Mouse (Mus musculus): ENCODE measurements around the gene Rhot2. TPM values are rescaled to one million over a fixed set of nuclear protein-coding genes. Genes with fewer than 3 reads are reported as not detected.
A peak's percentile ranks its signal among the peaks of the same experiment; 100 is the strongest.

Rhot2 gene
- polyA plus RNA-seq, 1 experiment = 48.3 TPM

GRCm38 (mm10) chr17:25881691-25882090, 37.0 kb upstream of the Rhot2 start:
- Histone ChIP-seq H3K27me3 (ENCODE audit: control insufficient read depth, insufficient read depth, insufficient read length) (no peaks in the 10 kb centered on the region), H3ac (ENCODE audit: control insufficient read depth, insufficient read length) (no peak overlapping the region), H3K4me3 (no peak overlapping the region), H3K79me2 (ENCODE audit: control insufficient read depth, insufficient read depth) (no peaks in the 10 kb centered on the region), H3K4me2 (ENCODE audit: low read depth) (no peak overlapping the region), H3K36me3 (ENCODE audit: control insufficient read depth, insufficient read depth) (no peaks in the 10 kb centered on the region)
- TF ChIP-seq SRF (IDR thresholded peaks at IDR 0.05; ENCODE audit: control insufficient read depth, insufficient read length, low read depth) (no peak), MAX (IDR thresholded peaks at IDR 0.05; ENCODE audit: low read depth) (no peak), MYOG (IDR thresholded peaks at IDR 0.05; ENCODE audit: control insufficient read depth in 1 of 3, insufficient read depth in 1 of 3, insufficient read length in 2 of 3, low read depth in 2 of 3) (no peak), E2F4 (IDR thresholded peaks at IDR 0.05; ENCODE audit: insufficient read depth) (no peak), REST (IDR thresholded peaks at IDR 0.05; ENCODE audit: insufficient read depth, insufficient read length) (no peak), TCF3 (IDR thresholded peaks at IDR 0.05; ENCODE audit: insufficient read length, low read depth) (no peak), USF1 (IDR thresholded peaks at IDR 0.05; ENCODE audit: low read depth) (no peak), POLR2A (IDR thresholded peaks at IDR 0.05; ENCODE audit: insufficient read length, low read depth) (no peak), MYOD1 (IDR thresholded peaks at IDR 0.05; ENCODE audit: control insufficient read depth in 1 of 3, insufficient read length in 2 of 3, low read depth in 2 of 3) (no peak), CEBPB (IDR thresholded peaks at IDR 0.05; ENCODE audit: insufficient read depth, poor library complexity, severe bottlenecking) (no peak), TCF12 (IDR thresholded peaks at IDR 0.05; ENCODE audit: insufficient read depth, poor library complexity, severe bottlenecking) (no peak), POLR2AphosphoS2 (IDR thresholded peaks at IDR 0.05; ENCODE audit: insufficient read length, low read depth) (no peak)

GRCm38 (mm10) chr17:25880913-25881641, 36.4 kb upstream of the Rhot2 start:
- H3K4me2 ChIP-seq (ENCODE audit: low read depth) = no peak overlapping the region
- peaks cover 3% of the 10 kb centered on the region for H3K79me2 ChIP-seq (ENCODE audit: control insufficient read depth, insufficient read depth)
- H3K36me3 ChIP-seq (ENCODE audit: control insufficient read depth, insufficient read depth) = no peaks in the 10 kb centered on the region

GRCm38 (mm10) chr17:25880196-25880910, 35.7 kb upstream of the Rhot2 start, which contains the start of gene Wfikkn1:
Wfikkn1 (minus strand) TSS chr17:25880858.
- Histone ChIP-seq H3ac (ENCODE audit: control insufficient read depth, insufficient read length) (no peak within 1 kb of the TSS), H3K36me3 (ENCODE audit: control insufficient read depth, insufficient read depth) (no peaks in the 10 kb centered on the region)
- TF ChIP-seq POLR2A (IDR thresholded peaks at IDR 0.05; ENCODE audit: insufficient read length, low read depth) = no peak
- no peak for TF ChIP-seq POLR2AphosphoS2 (IDR thresholded peaks at IDR 0.05; ENCODE audit: insufficient read length, low read depth)
- TF ChIP-seq SRF (IDR thresholded peaks at IDR 0.05; ENCODE audit: control insufficient read depth, insufficient read length, low read depth) = no peak
- no peak for TF ChIP-seq TCF3 (IDR thresholded peaks at IDR 0.05; ENCODE audit: insufficient read length, low read depth)
- no peak for TF ChIP-seq E2F4 (IDR thresholded peaks at IDR 0.05; ENCODE audit: insufficient read depth)
- TF ChIP-seq CEBPB (IDR thresholded peaks at IDR 0.05; ENCODE audit: insufficient read depth, poor library complexity, severe bottlenecking) = no peak

More at GRCm38 (mm10) chr17:25880913-25881641, 36.4 kb upstream of the Rhot2 start:
- TF ChIP-seq MYOG (IDR thresholded peaks at IDR 0.05; ENCODE audit: control insufficient read depth in 1 of 3, insufficient read depth in 1 of 3, insufficient read length in 2 of 3, low read depth in 2 of 3) (no peak), POLR2A (IDR thresholded peaks at IDR 0.05; ENCODE audit: insufficient read length, low read depth) (no peak), POLR2AphosphoS2 (IDR thresholded peaks at IDR 0.05; ENCODE audit: insufficient read length, low read depth) (peak; percentile 23)
- Histone ChIP-seq H3K4me3 (no peak overlapping the region), H3ac (ENCODE audit: control insufficient read depth, insufficient read length) (no peak overlapping the region), H3K27me3 (ENCODE audit: control insufficient read depth, insufficient read depth, insufficient read length) (no peaks in the 10 kb centered on the region)

GRCm38 (mm10) chr17:25879750-25880149, 35.1 kb upstream of the Rhot2 start:
- no peak overlapping the region for H3K4me2 ChIP-seq (ENCODE audit: low read depth)
- H3K27me3 ChIP-seq (ENCODE audit: control insufficient read depth, insufficient read depth, insufficient read length) = no peaks in the 10 kb centered on the region
- no peaks in the 10 kb centered on the region for H3K36me3 ChIP-seq (ENCODE audit: control insufficient read depth, insufficient read depth)
- no peak overlapping the region for H3ac ChIP-seq (ENCODE audit: control insufficient read depth, insufficient read length)
- no peak overlapping the region for H3K4me3 ChIP-seq
- peak; percentile 20 for TF ChIP-seq POLR2AphosphoS2 (IDR thresholded peaks at IDR 0.05; ENCODE audit: insufficient read length, low read depth)
- TF ChIP-seq E2F4 (IDR thresholded peaks at IDR 0.05; ENCODE audit: insufficient read depth) = no peak
- peaks cover 4% of the 10 kb centered on the region for H3K79me2 ChIP-seq (ENCODE audit: control insufficient read depth, insufficient read depth)

More at GRCm38 (mm10) chr17:25880196-25880910, 35.7 kb upstream of the Rhot2 start, which contains the start of gene Wfikkn1:
- Histone ChIP-seq H3K4me3 (no peak within 1 kb of the TSS), H3K79me2 (ENCODE audit: control insufficient read depth, insufficient read depth) (peaks cover 4% of the 10 kb centered on the region), H3K27me3 (ENCODE audit: control insufficient read depth, insufficient read depth, insufficient read length) (no peaks in the 10 kb centered on the region), H3K4me2 (ENCODE audit: low read depth) (no peak within 1 kb of the TSS)

GRCm38 (mm10) chr17:25879261-25879660, 34.6 kb upstream of the Rhot2 start:
- TF ChIP-seq MYOD1 (IDR thresholded peaks at IDR 0.05; ENCODE audit: control insufficient read depth in 1 of 3, insufficient read length in 2 of 3, low read depth in 2 of 3) (no peak), E2F4 (IDR thresholded peaks at IDR 0.05; ENCODE audit: insufficient read depth) (no peak), TCF12 (IDR thresholded peaks at IDR 0.05; ENCODE audit: insufficient read depth, poor library complexity, severe bottlenecking) (no peak), TCF3 (IDR thresholded peaks at IDR 0.05; ENCODE audit: insufficient read length, low read depth) (no peak), POLR2AphosphoS2 (IDR thresholded peaks at IDR 0.05; ENCODE audit: insufficient read length, low read depth) (peak; percentile 2)
- Histone ChIP-seq H3K4me3 (no peak overlapping the region), H3ac (ENCODE audit: control insufficient read depth, insufficient read length) (no peak overlapping the region), H3K36me3 (ENCODE audit: control insufficient read depth, insufficient read depth) (no peaks in the 10 kb centered on the region), H3K79me2 (ENCODE audit: control insufficient read depth, insufficient read depth) (peaks cover 4% of the 10 kb centered on the region), H3K4me2 (ENCODE audit: low read depth) (no peak overlapping the region), H3K27me3 (ENCODE audit: control insufficient read depth, insufficient read depth, insufficient read length) (no peaks in the 10 kb centered on the region)
